Mouse (Mus musculus) thymus, adult 2 months (tissue): ENCODE results near the gene Prim1. TPM values are rescaled to one million over a fixed set of nuclear protein-coding genes. Genes with fewer than 3 reads are reported as not detected.
A peak's percentile ranks its signal among the peaks of the same experiment; 100 is the strongest.
"Not testable (repeated sequence)": the region's sequence is repeated elsewhere in the genome, so short reads cannot be mapped to it uniquely, and the experiment has no call there.

Source experiments
- DNase-seq: peaks from one replicate; pipeline ENCODE4 v3.0.0; 2021
- H3K27ac ChIP-seq: fragments of 200-500 bp; 2 replicates; pipeline ENCODE4 v1.5.1; 2012; ENCODE audit warnings: low read length, control low read depth; ENCODE audit not compliant: control insufficient read depth, insufficient read depth
- H3K27me3 ChIP-seq: fragments of 200-500 bp; 2 replicates; pipeline ENCODE4 v1.6.1; 2012; ENCODE audit warnings: mild to moderate bottlenecking, low read length, moderate library complexity, mixed read lengths; ENCODE audit not compliant: control insufficient read depth, insufficient read depth
- H3K36me3 ChIP-seq: fragments of 200-500 bp; 2 replicates; pipeline ENCODE4 v1.6.1; 2012; ENCODE audit warnings: mild to moderate bottlenecking, low read length, moderate library complexity; ENCODE audit not compliant: control insufficient read depth, insufficient read depth
- H3K4me1 ChIP-seq: fragments of 200-500 bp; replicated peaks from 2 replicates; pipeline ENCODE4 v1.6.1; 2012; ENCODE audit warnings: low read length; ENCODE audit not compliant: control insufficient read depth, insufficient read depth
- H3K4me3 ChIP-seq: fragments of 200-500 bp; 2 replicates; pipeline ENCODE4 v1.5.1; 2012; ENCODE audit warnings: mild to moderate bottlenecking, low read length, control low read depth, moderate library complexity; ENCODE audit not compliant: control insufficient read depth, insufficient read depth
- CTCF ChIP-seq: fragments of 200-500 bp; IDR thresholded peaks from 2 replicates; pipeline ENCODE4 v1.5.1; 2012; ENCODE audit warnings: mild to moderate bottlenecking, control low read depth, low read length, moderate library complexity, borderline replicate concordance; ENCODE audit not compliant: control insufficient read depth, poor library complexity, insufficient read depth; ENCODE audit errors: extremely low read depth
- POLR2A ChIP-seq: fragments of 200-500 bp; IDR thresholded peaks from 2 replicates; pipeline ENCODE4 v1.6.1; 2012; ENCODE audit warnings: mild to moderate bottlenecking, low read length, control low read depth, moderate library complexity; ENCODE audit not compliant: control insufficient read depth, poor library complexity, insufficient read depth; ENCODE audit errors: extremely low read depth
- WGBS: fragments of 180-500 bp; shearing (Covaris S2); methylation state at CpG from one replicate; pipeline ENCODE4 v1.1.7; 2018; 5-methylcytosine and 5-hydroxymethylcytosine counted together
- polyA plus RNA-seq: library from polyadenylated mRNA; depleted of rRNA; stranded (reverse); fragments of >200 nt; gene quantifications from 2 replicates; pipeline ENCODE4 v1.2.3, GENCODE M21; 2012

Prim1 gene
- polyA plus RNA-seq, 1 experiment: 20.8 TPM

- no peak for DNase-seq
- H3K4me3 ChIP-seq: no peak overlapping the region
- H3K27ac ChIP-seq: no peak overlapping the region
- TF ChIP-seq POLR2A: no peak
- TF ChIP-seq CTCF: no peak
- H3K4me1 ChIP-seq: peaks cover 31% of the 10 kb centered on the region
- H3K27me3 ChIP-seq: no peaks in the 10 kb centered on the region
- H3K36me3 ChIP-seq: peaks cover 48% of the 10 kb centered on the region
- 96% methylated on average over 3 of the region's 3 CpGs for WGBS
Observed at GRCm38 (mm10) chr10:128042466-128042865, 27.5 kb downstream of the Prim1 start.

DNA sequence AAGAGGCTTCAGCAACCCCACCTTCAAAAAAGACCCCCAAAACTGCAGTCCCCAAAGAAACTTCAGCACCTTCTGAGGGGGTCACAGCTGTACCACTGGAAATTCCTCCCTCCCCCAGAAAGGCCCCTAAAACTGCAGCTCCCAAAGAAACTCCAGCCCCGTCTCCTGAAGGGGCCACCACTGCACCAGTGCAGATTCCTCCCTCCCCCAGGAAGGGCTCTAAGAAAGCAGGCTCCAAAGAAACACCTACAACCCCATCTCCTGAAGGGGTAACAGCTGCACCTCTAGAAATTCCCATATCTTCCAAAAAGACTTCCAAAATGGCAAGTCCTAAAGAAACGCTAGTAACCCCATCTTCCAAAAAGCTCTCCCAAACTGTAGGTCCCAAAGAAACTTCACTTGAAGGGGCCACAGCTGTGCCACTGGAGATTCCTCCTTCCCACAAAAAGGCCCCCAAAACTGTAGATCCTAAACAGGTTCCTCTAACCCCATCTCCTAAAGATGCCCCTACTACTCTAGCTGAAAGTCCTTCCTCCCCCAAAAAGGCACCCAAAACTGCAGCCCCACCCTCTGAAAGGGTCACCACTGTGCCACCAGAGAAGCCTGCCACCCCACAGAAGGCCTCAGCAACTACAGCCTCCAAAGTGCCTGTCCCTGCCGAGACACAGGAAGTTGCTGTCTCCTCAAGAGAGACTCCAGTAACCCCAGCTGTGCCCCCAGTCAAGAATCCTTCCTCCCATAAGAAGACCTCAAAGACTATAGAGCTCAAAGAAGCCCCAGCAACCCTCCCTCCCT is 28.3 kb downstream of the Prim1 start:
- peak; percentile 26 for DNase-seq
- Histone ChIP-seq H3K27ac (peak overlapping the region; percentile 10; the same call in 1 of the 2 replicates), H3K27me3 (no peaks in the 10 kb centered on the region), H3K4me3 (no peak overlapping the region), H3K4me1 (peaks cover 29% of the 10 kb centered on the region), H3K36me3 (peaks cover 56% of the 10 kb centered on the region)
- 61% methylated on average over 3 of the region's 3 CpGs for WGBS
- no peak for TF ChIP-seq POLR2A
- TF ChIP-seq CTCF: no peak

- Histone ChIP-seq H3K4me3 (no peak overlapping the region), H3K27me3 (no peaks in the 10 kb centered on the region), H3K36me3 (peaks cover 54% of the 10 kb centered on the region), H3K27ac (no peak overlapping the region), H3K4me1 (peaks cover 7% of the 10 kb centered on the region)
- TF ChIP-seq POLR2A (no peak), CTCF (no peak)
- DNase-seq: no peak
- 98% methylated on average over 8 of the region's 8 CpGs for WGBS
Observed at GRCm38 (mm10) chr10:128048157-128048556, 33.2 kb downstream of the Prim1 start.

DNA sequence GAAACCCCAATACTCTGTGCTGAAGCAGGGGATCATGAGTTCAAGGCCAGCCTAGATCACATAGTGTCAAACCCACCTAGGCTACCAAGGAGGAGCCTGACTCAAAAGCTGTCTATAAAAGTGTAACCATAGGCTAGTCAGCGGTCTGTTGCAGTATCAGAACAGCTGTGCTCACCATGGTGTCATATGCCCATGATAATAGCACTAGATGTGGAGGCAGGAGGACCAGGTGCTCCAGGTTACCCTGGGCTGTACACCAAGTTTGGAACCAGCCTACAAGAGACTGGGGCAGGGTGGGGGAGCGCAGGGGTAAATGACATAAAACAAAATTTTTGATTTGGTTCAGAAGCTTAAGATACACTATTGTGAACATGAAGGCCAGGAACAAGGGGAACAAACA is 34.8 kb downstream of the Prim1 start:
- DNase-seq: no peak
- whole genome bisulfite sequencing: 97% methylated on average over 2 of the region's 2 CpGs
- H3K27ac ChIP-seq: no peak overlapping the region
- no peaks in the 10 kb centered on the region for H3K4me1 ChIP-seq
- H3K4me3 ChIP-seq: no peak overlapping the region
- H3K27me3 ChIP-seq: no peaks in the 10 kb centered on the region
- TF ChIP-seq POLR2A (no peak), CTCF (no peak)
- peaks cover 48% of the 10 kb centered on the region for H3K36me3 ChIP-seq

DNA sequence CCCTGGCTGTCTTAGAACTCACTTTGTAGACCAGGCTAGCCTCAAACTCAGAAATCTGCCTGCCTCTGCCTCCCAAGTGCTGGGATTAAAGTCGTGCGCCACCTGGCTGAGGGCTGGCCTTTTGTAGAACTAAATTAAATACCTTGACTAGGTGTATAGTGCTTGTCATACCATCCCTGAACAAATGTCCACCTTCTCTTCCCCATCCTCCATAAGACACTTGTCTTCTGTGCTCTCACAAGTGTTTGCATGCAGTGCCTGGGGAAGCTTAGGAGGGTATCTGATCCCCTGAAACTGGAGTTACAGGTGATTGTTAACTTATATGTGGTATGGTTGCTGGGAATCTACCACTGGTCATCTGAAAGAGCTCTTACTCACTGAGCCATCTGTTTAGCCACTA is 35.4 kb downstream of the Prim1 start:
- 96% methylated on average over 2 of the region's 2 CpGs for WGBS
- Histone ChIP-seq H3K27ac (no peak overlapping the region), H3K27me3 (no peaks in the 10 kb centered on the region), H3K36me3 (peaks cover 47% of the 10 kb centered on the region), H3K4me1 (no peaks in the 10 kb centered on the region), H3K4me3 (no peak overlapping the region)
- TF ChIP-seq CTCF: no peak
- no peak for TF ChIP-seq POLR2A
- no peak for DNase-seq

DNA sequence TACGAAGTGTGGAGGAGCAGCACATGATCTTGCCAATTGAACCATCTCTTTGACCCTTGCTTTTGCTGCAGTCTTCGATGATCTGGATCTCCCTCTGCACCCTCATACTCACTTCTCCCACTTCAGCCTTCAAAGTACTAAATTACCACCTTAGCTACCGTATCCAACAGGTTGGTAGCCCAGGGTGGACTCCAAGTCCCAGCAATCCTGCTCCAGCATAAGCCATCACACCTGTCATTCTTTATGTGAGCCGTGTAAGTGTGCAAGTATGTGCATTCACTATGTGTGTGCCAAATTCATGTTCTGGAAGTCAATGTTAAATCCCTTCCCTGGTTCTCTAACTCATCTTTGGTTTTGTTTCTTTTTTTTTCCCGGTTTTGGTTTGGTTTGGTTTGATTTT is 36.6 kb downstream of the Prim1 start:
- no peaks in the 10 kb centered on the region for H3K27me3 ChIP-seq
- TF ChIP-seq POLR2A (no peak), CTCF (no peak)
- peaks cover 35% of the 10 kb centered on the region for H3K36me3 ChIP-seq
- no peak for DNase-seq
- no peaks in the 10 kb centered on the region for H3K4me1 ChIP-seq
- H3K27ac ChIP-seq: no peak overlapping the region
- 95% methylated on average over 5 of the region's 5 CpGs for WGBS
- H3K4me3 ChIP-seq: no peak overlapping the region

DNA sequence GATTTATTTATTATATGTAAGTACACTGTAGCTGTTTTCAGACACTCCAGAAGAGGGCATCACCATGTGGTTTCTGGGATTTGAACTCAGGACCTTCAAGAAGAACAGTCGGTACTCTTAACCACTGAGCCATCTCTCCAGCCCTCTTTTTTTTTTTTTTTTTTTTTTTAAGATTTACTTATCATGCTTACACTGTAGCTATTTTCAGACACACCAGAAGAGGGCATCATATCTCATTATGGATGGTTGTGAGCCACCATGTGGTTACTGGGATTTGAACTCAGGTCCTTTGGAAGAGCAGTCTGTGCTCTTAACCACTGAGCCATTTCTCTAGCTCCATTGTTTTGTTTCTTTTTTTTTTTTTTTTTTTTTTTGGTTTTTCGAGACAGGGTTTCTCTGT is 37.2 kb downstream of the Prim1 start:
- WGBS: 100% methylated on average over 1 of the region's 2 CpGs
- peaks cover 31% of the 10 kb centered on the region for H3K36me3 ChIP-seq
- H3K27ac ChIP-seq, H3K4me1 ChIP-seq, DNase-seq, H3K4me3 ChIP-seq, H3K27me3 ChIP-seq: not testable (repeated sequence)
